Mouse (Mus musculus) lung, postnatal 4 days (tissue): ENCODE measurements at regions not wholly inside any gene's neighbourhood (a gene's known extent, or its start where the extent isn't known, plus 50 kb on each side); places are given as distances from the start of the nearest gene placed in this dataset.
"Not testable (repeated sequence)": the region's sequence is repeated elsewhere in the genome, so short reads cannot be mapped to it uniquely, and the experiment has no call there.

ENCODE experiments used
- DNase-seq, 2 experiments: peaks; one replicate each; pipeline ENCODE4 v3.0.0; 2021

DNA sequence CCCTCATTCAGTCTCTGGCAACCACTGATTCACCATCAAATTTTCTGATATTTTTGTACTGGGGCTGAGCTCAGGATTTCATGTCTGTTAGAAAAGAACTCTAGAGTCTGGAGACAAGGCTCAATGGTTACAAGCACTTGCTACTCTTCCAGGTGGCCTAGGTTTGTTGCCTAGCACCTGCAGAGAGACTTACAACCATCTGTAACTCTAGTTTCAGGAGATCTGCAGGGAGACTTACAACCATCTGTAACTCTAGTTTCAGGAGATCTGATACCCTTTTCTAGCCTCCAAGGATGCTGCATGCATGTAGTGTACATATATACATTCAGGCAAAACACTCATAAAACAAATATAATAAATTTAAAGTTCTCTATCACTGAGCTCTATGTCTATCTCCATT lies 166.1 kb downstream of the Akr1d1 start:
- DNase-seq = no peak

GRCm38 (mm10) chr6:37703946-37704345 lies 166.7 kb upstream of the Trim24 start:
- no peak for DNase-seq

- DNase-seq = no peak
Observed at GRCm38 (mm10) chr6:37705733-37706145, 164.9 kb upstream of the Trim24 start.

DNA sequence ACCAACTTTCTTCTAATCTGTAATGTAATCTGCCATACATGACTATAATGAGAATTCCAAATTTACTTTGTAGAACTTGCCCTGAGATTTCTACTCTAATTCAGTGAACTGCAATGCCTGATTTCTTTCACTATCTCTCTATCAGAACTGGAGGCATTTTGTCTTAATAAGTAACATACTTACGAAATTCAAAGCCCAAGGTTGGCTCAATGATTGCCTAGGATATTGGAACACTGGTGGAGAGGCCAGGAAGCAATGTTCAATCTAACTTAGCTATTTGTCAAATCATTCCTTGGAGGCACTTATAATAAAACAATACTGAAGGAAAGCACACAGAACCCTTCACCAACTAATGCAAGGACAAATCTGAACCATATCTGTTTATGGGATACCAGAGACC lies 162.9 kb upstream of the Trim24 start:
- not testable (repeated sequence) for DNase-seq

DNA sequence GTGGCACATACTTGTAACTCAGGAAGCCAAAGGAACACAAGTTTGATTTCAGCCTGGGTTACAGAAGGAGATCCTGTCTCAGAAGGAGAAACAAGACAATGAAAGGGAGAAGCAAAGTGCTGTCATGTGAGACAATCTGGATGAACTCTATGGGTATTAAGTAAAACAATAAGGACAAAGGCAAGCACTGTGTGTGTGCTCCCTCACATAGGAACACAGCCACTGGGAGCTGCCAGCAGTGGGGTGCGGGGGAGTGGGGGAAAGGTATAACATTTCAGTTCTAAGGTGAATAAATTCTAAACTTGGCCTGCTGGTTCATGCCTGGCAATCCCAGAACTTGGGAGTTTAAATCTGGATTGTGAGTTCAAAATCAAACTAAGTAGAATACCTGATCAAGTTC lies 158.8 kb upstream of the Trim24 start:
- no peak for DNase-seq

DNA sequence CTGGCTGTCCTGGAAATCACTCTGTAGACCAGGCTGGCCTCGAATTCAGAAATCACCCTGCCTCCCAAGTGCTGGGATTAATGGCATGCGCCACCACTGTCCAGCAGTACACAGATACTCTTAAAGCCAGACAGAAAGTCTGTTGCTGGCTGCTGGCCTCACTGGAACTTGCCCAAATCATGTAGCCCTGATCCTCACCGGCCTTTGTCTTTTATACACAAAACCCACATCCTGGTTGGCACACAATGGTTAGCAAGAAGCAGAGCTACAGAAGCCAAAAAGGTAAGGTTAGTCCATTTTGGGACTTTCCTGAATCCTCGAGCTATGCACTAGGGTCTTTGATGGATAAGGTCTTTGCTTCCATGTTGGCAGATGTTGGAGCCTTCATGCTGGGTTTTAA lies 157.2 kb upstream of the Trim24 start:
- DNase-seq = no peak

- peak in 1 of 2 experiments; percentile 15 for DNase-seq
Observed at GRCm38 (mm10) chr6:37714223-37714928, 156.2 kb upstream of the Trim24 start.

- no peak for DNase-seq
Observed at GRCm38 (mm10) chr6:37721736-37722135, 148.9 kb upstream of the Trim24 start.

GRCm38 (mm10) chr6:37723337-37723736 lies 147.3 kb upstream of the Trim24 start:
- peak in 1 of 2 experiments; percentile 43 for DNase-seq

- no peak for DNase-seq
Observed at GRCm38 (mm10) chr6:37724240-37724639, 146.4 kb upstream of the Trim24 start.

- DNase-seq = no peak
Observed at GRCm38 (mm10) chr6:37728621-37729020, 142.0 kb upstream of the Trim24 start.

GRCm38 (mm10) chr6:37729165-37729564 lies 141.4 kb upstream of the Trim24 start:
- DNase-seq = no peak

- DNase-seq = no peak
Observed at GRCm38 (mm10) chr6:37730500-37731239, 139.9 kb upstream of the Trim24 start.

DNA sequence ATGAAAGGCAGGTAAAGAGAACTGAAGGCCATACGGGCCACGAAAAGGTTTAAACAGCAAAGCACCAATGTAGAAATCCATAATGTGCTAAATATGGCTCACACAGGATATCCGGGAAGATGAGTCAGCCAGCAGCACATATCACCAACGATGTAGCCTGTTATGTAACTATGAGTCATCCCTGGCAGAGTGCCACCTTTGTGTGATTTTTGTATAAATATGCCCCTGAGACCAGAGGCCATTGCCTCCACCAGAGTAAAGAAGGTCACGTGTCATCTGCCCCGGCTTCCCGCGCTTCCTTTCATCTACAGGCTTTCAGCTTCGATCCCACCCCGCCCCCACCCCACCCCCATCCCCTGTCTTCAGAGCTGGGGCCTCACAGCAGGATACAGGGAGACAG lies 138.2 kb upstream of the Trim24 start:
- DNase-seq = peak; percentile 81 to 89

DNA sequence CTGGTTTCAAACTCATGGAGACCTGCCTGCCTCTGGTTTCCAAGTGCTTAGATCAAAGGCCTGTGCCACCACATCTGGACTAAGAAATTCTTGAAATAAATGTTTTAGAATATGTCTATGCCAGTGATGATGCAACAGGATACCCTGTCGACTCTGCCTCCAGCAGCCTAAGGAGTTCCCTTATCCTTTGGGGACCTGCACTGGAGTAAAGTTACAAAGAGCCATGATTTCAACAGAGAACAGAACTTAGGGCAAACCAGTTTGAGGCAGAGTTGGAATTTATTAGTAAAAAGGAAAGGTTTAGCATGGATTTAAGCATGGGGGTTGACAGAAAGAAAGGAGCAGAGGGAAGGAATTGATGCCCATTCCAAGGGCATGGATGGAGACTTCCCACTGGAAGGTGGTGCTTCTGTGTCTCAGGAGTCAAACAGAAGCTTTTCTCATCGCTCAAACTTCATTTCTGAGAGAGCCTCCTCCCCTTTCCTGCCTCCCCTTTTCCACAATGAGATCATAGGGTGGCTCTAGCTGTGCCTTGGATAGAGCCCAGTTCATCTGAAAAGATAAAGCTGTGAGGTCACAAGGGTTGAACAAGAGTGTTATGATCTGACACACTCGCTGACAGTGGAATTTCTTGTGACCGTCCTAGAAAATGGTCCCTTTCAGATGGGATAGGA lies 135.2 kb upstream of the Trim24 start:
- DNase-seq = peak in 1 of 2 experiments; percentile 23

DNA sequence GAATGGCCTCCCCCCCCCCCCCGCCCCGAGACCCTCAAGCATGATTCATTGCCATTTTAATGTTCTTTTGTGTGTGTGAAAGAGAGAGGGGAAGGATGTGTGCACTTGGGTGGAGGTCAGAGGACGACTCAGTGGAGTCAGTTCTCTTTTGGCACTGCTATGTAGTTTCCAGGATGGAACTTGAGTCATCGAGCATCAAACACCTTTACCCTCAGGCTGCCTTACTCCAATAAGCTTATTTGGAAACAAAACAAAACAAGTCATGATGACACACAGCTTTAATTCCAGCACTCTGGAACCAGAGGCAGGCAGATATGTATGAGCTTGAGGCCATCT lies 134.7 kb upstream of the Trim24 start:
- DNase-seq = no peak

- DNase-seq = peak; percentile 53 to 63
Observed at GRCm38 (mm10) chr6:37740982-37741889, 129.4 kb upstream of the Trim24 start.

GRCm38 (mm10) chr6:37741916-37742315 lies 128.7 kb upstream of the Trim24 start:
- not testable (repeated sequence) for DNase-seq

DNA sequence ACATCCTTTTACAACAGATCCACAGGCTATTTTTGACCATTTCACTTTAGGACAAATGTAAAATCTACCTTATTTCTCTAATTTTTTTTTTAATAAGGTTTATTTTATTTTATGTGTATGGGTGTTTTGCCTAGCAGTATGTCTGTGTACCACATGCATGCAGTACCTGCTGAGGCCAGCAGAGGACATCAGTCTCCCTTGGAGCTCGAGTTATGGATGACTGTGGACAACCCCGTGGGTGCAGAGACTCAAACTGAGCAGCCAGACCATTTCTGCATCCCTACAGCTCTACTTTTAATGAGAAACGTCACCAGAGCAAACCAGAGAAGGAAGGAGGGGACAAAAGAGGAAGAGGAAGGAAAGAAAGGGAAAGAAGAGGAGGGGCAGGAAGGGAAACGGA lies 125.9 kb upstream of the Trim24 start:
- peak in 1 of 2 experiments; percentile 18 for DNase-seq

DNA sequence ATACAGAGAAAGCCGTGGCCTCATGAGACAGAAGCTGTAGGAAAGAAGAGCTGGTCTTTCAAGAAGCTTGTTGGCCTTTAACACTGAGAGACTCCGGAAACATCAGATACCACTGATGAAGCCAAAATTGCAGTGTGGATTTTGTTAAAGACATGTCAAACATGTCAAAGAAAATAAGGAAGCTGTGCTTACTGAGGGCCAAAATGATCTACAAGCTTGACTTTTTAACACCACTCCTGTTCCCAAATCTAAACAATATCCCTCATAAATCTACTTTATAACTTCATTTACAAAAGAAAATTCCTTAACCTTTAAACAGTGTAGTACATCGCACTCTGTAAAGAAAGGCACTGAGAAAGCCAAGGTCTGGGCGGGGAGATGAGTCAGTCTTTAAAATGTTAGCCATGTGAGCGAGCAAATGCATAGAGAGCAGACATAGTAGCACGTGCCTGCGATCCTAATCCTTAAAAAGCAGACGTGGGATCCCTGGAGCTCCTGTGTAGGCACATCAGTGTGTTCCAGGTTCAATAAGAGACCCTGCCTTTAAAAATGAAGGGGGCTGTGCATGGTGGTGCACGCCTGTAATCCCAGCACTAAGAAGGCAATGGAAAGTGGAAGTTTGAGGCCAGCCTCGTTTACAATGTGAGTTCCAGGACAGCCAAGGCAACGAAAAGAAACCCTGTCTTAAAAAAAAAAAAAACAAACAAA lies 125.1 kb upstream of the Trim24 start:
- DNase-seq = no peak

DNA sequence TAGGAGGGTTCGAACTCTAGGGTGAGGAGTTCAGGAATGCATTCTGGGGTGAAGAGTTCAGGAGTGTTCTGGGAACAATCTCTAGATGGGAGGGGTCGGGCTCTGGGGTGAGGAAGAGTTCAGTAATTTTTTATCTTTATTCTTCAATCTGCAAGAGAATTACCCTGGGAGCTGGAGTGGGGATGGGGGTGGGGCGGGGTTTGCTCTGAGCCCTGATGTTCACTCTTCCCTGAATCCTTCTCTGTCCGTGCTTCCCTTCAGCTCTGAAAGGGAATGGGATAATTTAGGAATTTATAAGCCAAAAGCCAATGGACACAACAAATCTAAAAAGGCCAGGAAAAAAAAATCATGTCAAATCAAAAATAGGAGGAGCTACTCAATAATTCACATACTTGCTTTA lies 122.8 kb upstream of the Trim24 start:
- DNase-seq = not testable (repeated sequence)

- no peak for DNase-seq
Observed at GRCm38 (mm10) chr6:37748296-37748980, 122.2 kb upstream of the Trim24 start.
